Mouse (Mus musculus) liver, adult 2 months (tissue): ENCODE results near the gene Uncx. TPM values are rescaled to one million over a fixed set of nuclear protein-coding genes. Genes with fewer than 3 reads are reported as not detected.

Experiments
- DNase-seq: peaks from one replicate; pipeline ENCODE4 v3.0.0-alpha.2; 2011; ENCODE audit warnings: low read depth, low spot score; ENCODE audit errors: extremely low read depth
- H3K27ac ChIP-seq: fragments of 200-500 bp; replicated peaks from 2 replicates; pipeline ENCODE4 v1.5.1; 2012; ENCODE audit warnings: low read depth, mild to moderate bottlenecking, control low read depth, inconsistent platforms, low read length; ENCODE audit not compliant: insufficient read depth
- H3K27me3 ChIP-seq: fragments of 200-500 bp; 2 replicates; pipeline ENCODE4 v1.6.1; 2012; ENCODE audit warnings: mild to moderate bottlenecking, moderate library complexity, low read length, inconsistent platforms; ENCODE audit not compliant: control insufficient read depth, insufficient read depth
- H3K36me3 ChIP-seq: fragments of 200-500 bp; 2 replicates; pipeline ENCODE4 v1.6.1; 2012; ENCODE audit warnings: low read length, inconsistent platforms; ENCODE audit not compliant: control insufficient read depth, insufficient read depth
- H3K4me1 ChIP-seq: fragments of 200-500 bp; 2 replicates; pipeline ENCODE4 v1.6.1; 2011; ENCODE audit warnings: low read length; ENCODE audit not compliant: control insufficient read depth, insufficient read depth
- H3K4me3 ChIP-seq: fragments of 200-500 bp; 2 replicates; pipeline ENCODE4 v1.5.1; 2011; ENCODE audit warnings: low read depth, mild to moderate bottlenecking, control low read depth, low read length, moderate library complexity; ENCODE audit not compliant: insufficient read depth
- H3K79me2 ChIP-seq: fragments of 200-500 bp; 2 replicates; pipeline ENCODE4 v1.6.1; 2012; ENCODE audit warnings: inconsistent platforms, mild to moderate bottlenecking, low read length, moderate library complexity; ENCODE audit not compliant: control insufficient read depth, insufficient read depth
- H3K9ac ChIP-seq: fragments of 200-500 bp; 2 replicates; pipeline ENCODE4 v1.6.1; 2012; ENCODE audit warnings: low read depth, mild to moderate bottlenecking, control low read depth, inconsistent platforms, low read length
- CTCF ChIP-seq: fragments of 200-500 bp; IDR thresholded peaks from 2 replicates; pipeline ENCODE4 v1.5.1; 2011; ENCODE audit warnings: low read depth, low read length, control low read depth
- POLR2A ChIP-seq: fragments of 200-500 bp; IDR thresholded peaks from 2 replicates; pipeline ENCODE4 v1.6.1; 2011; ENCODE audit warnings: low read length, control low read depth; ENCODE audit not compliant: insufficient read depth; ENCODE audit errors: extremely low read depth
- WGBS: fragments of 180-500 bp; shearing (Covaris S2); methylation state at CpG from one replicate; pipeline ENCODE4 v1.1.7; 2018; 5-methylcytosine and 5-hydroxymethylcytosine counted together
- polyA plus RNA-seq: library from polyadenylated mRNA; depleted of rRNA; stranded (reverse); fragments of >200 nt; gene quantifications from 2 replicates; pipeline ENCODE4 v1.2.3, GENCODE M21; 2012
- total RNA-seq: library from RNA; depleted of rRNA; stranded (reverse); fragments of >200 nt; gene quantifications from 2 replicates; pipeline ENCODE4 v1.2.3, GENCODE M21; 2014

Uncx gene
- total and polyA plus RNA-seq, 2 experiments: not detected

- peaks cover 31% of the 10 kb centered on the region for H3K27me3 ChIP-seq
- H3K4me3 ChIP-seq: no peak overlapping the region
- H3K27ac ChIP-seq: no peak overlapping the region
- peaks cover 12% of the 10 kb centered on the region for H3K4me1 ChIP-seq
- H3K9ac ChIP-seq: no peak overlapping the region
- no peak for DNase-seq
- no peaks in the 10 kb centered on the region for H3K79me2 ChIP-seq
- WGBS: 16% methylated on average over 6 of the region's 6 CpGs
- no peak for TF ChIP-seq POLR2A
- no peak for TF ChIP-seq CTCF
- no peaks in the 10 kb centered on the region for H3K36me3 ChIP-seq
These were observed 12.9 kb downstream of the Uncx start for GRCm38 (mm10) chr5:139556116-139556678.

- H3K27me3 ChIP-seq: peaks cover 28% of the 10 kb centered on the region
- no peak for TF ChIP-seq POLR2A
- TF ChIP-seq CTCF: no peak
- no peaks in the 10 kb centered on the region for H3K36me3 ChIP-seq
- H3K4me3 ChIP-seq: no peak overlapping the region
- no peak for DNase-seq
- H3K27ac ChIP-seq: no peak overlapping the region
- H3K79me2 ChIP-seq: no peaks in the 10 kb centered on the region
- no peak overlapping the region for H3K9ac ChIP-seq
- 11% methylated on average over 10 of the region's 10 CpGs for WGBS
- H3K4me1 ChIP-seq: peaks cover 12% of the 10 kb centered on the region
These were observed 13.8 kb downstream of the Uncx start for GRCm38 (mm10) chr5:139557079-139557478.

DNA sequence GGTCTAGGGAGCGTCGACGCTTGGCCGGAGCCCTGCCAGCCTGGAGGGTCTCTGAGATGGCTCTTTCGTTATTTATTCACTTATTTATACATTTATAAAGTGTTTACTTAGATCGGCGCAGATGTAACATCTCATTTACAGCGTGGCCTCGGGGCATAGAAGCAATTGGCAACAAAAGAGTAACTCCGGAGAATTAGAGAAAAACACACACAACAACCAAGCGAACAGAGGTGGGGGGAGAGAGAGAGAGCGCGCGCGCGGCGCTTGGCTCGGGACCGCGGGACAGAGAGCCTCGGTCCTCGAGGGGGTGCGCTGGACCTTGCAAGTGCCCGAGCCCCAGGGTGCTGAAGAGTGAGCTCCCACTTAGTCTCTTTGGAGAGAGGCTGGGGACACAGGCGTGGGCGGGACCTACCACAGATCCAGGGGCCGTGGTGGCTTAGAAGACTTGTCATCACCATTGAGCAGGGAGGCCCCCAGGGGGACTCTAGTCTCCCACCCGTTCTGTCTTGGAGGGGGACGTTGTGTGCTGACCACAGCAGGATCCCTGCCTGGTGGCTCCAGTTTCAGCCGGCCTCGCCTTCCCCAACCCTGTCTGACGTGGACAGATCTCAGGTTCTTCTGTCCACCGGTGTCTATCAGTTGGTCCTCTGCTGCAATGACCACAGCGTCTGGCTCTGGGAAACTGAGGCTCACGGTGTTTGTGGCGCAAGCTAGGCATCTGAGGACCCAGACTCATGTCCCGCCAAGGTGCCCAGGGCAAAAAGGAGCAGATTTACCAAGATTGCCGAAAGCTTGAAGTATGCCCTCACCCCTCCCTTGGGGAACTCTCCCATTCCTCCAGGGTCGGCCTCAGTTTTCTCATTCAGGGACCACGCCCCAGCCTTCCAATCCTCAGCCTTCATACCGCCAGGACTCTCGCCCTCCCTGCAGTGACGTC is 14.5 kb downstream of the Uncx start:
- WGBS: 6% methylated on average over 43 of the region's 43 CpGs
- Histone ChIP-seq H3K9ac (no peak overlapping the region), H3K36me3 (no peaks in the 10 kb centered on the region), H3K79me2 (no peaks in the 10 kb centered on the region), H3K4me3 (no peak overlapping the region), H3K4me1 (peaks cover 12% of the 10 kb centered on the region), H3K27me3 (peaks cover 25% of the 10 kb centered on the region; the same call in 1 of the 2 replicates), H3K27ac (no peak overlapping the region)
- DNase-seq: no peak
- no peak for TF ChIP-seq POLR2A
- TF ChIP-seq CTCF: no peak

GRCm38 (mm10) chr5:139558468-139558804 is 15.1 kb downstream of the Uncx start:
- H3K4me3 ChIP-seq: no peak overlapping the region
- H3K79me2 ChIP-seq: no peaks in the 10 kb centered on the region
- H3K27ac ChIP-seq: no peak overlapping the region
- peaks cover 24% of the 10 kb centered on the region; the same call in 1 of the 2 replicates for H3K27me3 ChIP-seq
- 1% methylated on average over 16 of the region's 16 CpGs for WGBS
- no peaks in the 10 kb centered on the region for H3K36me3 ChIP-seq
- H3K9ac ChIP-seq: no peak overlapping the region
- DNase-seq: no peak
- H3K4me1 ChIP-seq: peaks cover 12% of the 10 kb centered on the region
- TF ChIP-seq POLR2A: no peak
- no peak for TF ChIP-seq CTCF

DNA sequence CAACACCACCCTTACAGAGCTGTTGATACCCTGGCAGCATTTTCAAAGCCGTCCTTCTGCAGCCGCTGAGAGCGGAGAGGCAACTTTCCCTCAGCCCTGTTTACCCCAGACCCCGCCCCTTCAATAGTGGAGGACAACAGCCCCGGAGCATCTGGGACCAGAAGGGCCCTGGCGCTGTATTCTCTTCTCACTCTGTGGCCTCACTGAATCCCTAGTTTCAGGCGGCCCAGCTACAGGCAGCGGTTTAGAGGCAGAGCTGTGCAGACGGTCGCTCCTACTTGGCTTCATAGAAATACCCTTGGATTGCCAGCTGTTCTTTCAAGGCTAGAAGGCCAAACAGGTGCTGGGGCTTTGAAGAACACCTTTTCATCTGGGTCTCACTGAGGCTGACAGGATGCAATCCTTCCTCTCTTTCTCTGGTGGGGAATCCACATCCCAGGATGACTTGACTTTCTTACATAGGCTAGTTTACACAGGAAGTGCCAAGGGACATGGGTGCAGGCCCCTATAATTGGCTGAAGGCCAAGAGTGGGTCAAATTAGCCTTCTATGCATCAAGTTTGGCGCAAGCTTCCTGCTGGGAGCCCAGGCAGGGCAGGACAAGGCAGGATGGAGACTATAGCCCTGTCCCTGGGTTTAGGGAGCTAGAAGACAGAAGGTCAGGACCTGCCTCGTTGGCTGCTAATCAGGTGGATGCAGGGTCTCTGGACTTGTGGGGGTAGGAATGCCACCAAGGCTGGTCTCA is 15.8 kb downstream of the Uncx start:
- Histone ChIP-seq H3K4me1 (peaks cover 12% of the 10 kb centered on the region), H3K27ac (no peak overlapping the region), H3K4me3 (no peak overlapping the region), H3K79me2 (no peaks in the 10 kb centered on the region), H3K9ac (no peak overlapping the region), H3K36me3 (no peaks in the 10 kb centered on the region), H3K27me3 (peaks cover 24% of the 10 kb centered on the region; the same call in 1 of the 2 replicates)
- WGBS: 21% methylated on average over 12 of the region's 12 CpGs
- no peak for DNase-seq
- TF ChIP-seq POLR2A (no peak), CTCF (no peak)

DNA sequence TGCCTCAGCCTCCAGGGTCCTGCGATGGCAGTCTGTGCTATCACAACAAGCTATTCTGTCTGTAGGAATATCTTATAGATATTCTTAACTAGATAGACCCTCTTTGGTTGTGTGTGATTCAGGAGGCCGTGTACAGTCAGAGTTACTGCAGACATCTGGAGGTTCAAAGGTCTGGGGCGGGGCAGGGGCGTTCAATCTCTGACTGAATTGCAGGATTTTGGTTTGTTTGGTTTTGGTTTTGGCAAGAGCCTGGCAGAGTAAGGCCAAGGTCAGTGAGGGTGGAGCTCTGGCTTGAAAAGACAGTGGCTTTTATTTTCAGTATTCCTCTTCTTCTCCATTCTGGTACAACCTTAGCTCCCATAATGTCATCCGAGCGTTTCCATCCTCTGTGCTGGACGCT is 16.5 kb downstream of the Uncx start:
- H3K27ac ChIP-seq: no peak overlapping the region
- no peaks in the 10 kb centered on the region for H3K36me3 ChIP-seq
- 22% methylated on average over 7 of the region's 7 CpGs for WGBS
- no peak overlapping the region for H3K9ac ChIP-seq
- peaks cover 12% of the 10 kb centered on the region for H3K4me1 ChIP-seq
- H3K79me2 ChIP-seq: no peaks in the 10 kb centered on the region
- H3K27me3 ChIP-seq: peaks cover 23% of the 10 kb centered on the region; the same call in 1 of the 2 replicates
- DNase-seq: peak; percentile 86
- TF ChIP-seq CTCF (no peak), POLR2A (no peak)
- no peak overlapping the region for H3K4me3 ChIP-seq
